Mouse (Mus musculus): Measurements from ENCODE around the gene Samt2. TPM values are rescaled to one million over a fixed set of nuclear protein-coding genes. Genes with fewer than 3 reads are reported as not detected.

Samt2 gene
- not detected for polyA plus RNA-seq (2017; shearing (Covaris generic))

GRCm38 (mm10) chrX:154579260-154579659, at the start of gene Samt2:
Gene Samt2, minus strand, starts transcription at chrX:154579360.

Other genes starting within 250 kb of the Samt2 start
- gene 4930524N10Rik, start 236.0 kb downstream of the Samt2 start, polyA plus RNA-seq (2017; shearing (Covaris generic)): not detected
- not detected for gene Samt4, start 97.4 kb downstream of the Samt2 start, polyA plus RNA-seq (2017; shearing (Covaris generic))